Mouse (Mus musculus): Measurements from ENCODE around the gene Gm5134.

The Gm5134 gene

GRCm38 (mm10) chr10:75954381-75954811, at the start of gene Gm5134:
TSS of gene Gm5134 (plus strand) at chr10:75954514.
- in situ Hi-C loops (cut with MboI; ENCODE audit: low sequenced_read_pairs) = loop anchor here (5.0 to 10.0 kb wide), 2 partner anchors 72 to 210 kb away; no protein-coding TSS in a partner anchor

DNA sequence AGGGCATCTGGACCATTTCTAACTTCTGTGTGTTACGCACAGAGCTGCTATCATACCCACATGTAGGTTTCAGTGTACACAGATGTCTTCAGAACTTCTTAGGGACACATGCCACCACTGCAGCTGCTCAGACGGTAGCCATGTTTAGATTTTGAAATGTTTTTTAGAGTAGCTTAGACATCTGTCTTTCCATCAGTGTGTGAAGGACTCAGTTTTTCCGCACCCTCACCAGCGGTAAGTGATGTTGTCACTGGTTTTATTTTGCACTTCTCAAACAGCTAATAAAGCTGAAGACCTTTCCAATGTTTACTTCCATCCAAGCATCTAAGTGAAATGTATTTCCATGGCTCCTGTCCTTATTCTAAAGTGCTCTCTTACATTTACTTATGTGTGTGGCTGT, 47.4 kb upstream of the Gm5134 start:
- in situ Hi-C loops (cut with MboI; ENCODE audit: low sequenced_read_pairs) = no loop called here

DNA sequence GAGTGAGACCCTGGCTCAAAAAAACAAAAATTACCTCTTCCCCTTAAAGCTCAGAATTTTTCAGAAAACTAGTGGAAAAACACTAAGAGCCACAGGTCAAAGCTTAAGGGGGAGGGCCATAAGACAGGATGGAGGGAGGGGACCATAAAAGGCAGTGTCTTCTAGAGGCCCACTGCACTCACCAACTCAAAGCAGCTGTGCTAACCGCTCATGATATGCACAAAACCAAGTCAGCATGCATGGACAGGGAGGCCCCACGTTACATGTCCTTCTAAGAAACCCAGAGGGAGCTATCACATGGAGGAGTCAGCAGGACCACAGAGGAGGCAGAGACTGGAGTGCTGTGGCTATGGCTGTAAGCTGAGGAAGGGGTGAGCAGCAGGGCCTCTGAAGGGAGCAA, 43.6 kb upstream of the Gm5134 start:
- in situ Hi-C loops (cut with MboI; ENCODE audit: low sequenced_read_pairs) = no loop called here

DNA sequence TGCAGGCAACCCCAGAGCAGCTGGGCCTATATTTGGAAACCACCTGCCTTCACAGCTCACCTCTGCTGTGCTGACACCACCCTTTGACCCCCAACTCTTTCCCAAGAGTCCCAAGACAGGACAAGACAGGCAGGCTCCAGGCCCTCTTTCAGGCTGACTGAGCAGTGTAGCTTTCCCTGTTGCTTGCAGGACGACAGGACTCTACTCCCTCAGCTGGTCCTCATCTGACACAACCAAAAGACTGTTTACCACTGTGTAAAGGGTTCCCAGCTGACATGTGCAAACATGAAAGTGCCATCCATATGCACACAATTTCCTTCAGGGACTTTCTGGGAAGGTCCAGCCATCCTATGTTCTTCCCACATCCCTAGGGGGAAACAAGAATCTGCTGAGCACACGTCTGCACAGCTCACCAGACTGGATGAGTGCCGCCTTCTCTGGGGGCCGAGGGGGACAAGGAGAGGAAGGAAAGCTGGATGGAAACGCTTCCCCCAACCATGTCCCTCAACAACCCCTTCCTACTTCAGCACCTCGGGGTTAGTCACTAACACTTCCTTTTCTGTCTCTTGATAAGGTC, 41.2 kb upstream of the Gm5134 start:
- in situ Hi-C loops (cut with MboI; ENCODE audit: low sequenced_read_pairs) = no loop called here

GRCm38 (mm10) chr10:75915557-75915956, 38.8 kb upstream of the Gm5134 start:
- in situ Hi-C loops (cut with MboI; ENCODE audit: low sequenced_read_pairs) = no loop called here

GRCm38 (mm10) chr10:75916840-75917239, 37.5 kb upstream of the Gm5134 start:
- in situ Hi-C loops (cut with MboI; ENCODE audit: low sequenced_read_pairs) = no loop called here

GRCm38 (mm10) chr10:75919026-75919425, 35.3 kb upstream of the Gm5134 start:
- in situ Hi-C loops (cut with MboI; ENCODE audit: low sequenced_read_pairs) = no loop called here

- in situ Hi-C loops (cut with MboI; ENCODE audit: low sequenced_read_pairs) = no loop called here
Measured at GRCm38 (mm10) chr10:75921026-75921725, 33.1 kb upstream of the Gm5134 start, which contains the start of gene Smarcb1. TSS of gene Smarcb1 (minus strand) at chr10:75921617.

GRCm38 (mm10) chr10:75921726-75922560, 32.4 kb upstream of the Gm5134 start:
- in situ Hi-C loops (cut with MboI; ENCODE audit: low sequenced_read_pairs) = no loop called here

GRCm38 (mm10) chr10:75924324-75924723, 30.0 kb upstream of the Gm5134 start:
- in situ Hi-C loops (cut with MboI; ENCODE audit: low sequenced_read_pairs) = no loop called here

- in situ Hi-C loops (cut with MboI; ENCODE audit: low sequenced_read_pairs) = no loop called here
Measured at GRCm38 (mm10) chr10:75926396-75926795, 27.9 kb upstream of the Gm5134 start.

DNA sequence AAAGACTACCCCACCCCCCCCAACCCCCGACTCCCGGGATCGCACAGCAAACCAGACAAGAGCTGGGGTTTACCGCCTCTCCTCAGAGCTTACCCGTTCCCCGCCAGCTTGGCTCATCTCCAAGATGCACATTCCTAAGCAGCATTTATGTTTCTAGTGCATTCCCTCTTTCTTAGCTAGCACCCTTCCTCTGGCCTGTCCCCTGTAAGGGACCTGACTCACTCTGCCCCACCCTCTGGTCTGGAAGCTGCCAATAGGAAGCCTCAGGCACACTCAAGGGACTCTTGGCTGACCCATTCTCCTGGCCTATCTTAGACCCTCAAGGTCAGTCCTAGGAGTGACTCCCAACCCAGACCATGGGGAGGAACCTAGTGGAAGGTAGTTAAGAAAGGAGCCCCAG, 24.0 kb upstream of the Gm5134 start:
- in situ Hi-C loops (cut with MboI; ENCODE audit: low sequenced_read_pairs) = no loop called here

GRCm38 (mm10) chr10:75931311-75931710, 23.0 kb upstream of the Gm5134 start:
- in situ Hi-C loops (cut with MboI; ENCODE audit: low sequenced_read_pairs) = no loop called here

GRCm38 (mm10) chr10:75932081-75932678, 22.1 kb upstream of the Gm5134 start:
- in situ Hi-C loops (cut with MboI; ENCODE audit: low sequenced_read_pairs) = no loop called here

DNA sequence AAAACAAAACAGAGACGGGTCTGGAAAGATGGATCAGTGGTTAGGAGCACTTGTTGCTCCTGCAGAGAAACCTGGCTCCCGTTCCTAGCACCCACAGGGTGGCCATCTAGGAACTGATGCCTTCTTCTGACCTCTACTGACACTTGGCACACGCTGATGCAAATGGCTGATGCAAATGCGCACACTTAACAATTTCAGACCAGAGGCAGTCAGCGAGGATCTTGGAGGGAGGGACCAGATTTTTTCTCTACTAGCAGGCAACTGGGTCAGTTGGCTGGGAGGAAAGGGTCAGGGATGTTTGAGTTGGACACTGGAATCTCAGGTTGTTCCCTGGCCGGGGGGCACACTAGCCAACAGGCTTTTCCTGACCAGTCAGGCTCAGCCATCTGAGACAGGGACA, 21.4 kb upstream of the Gm5134 start, which contains the start of gene Chchd10:
TSS of gene Chchd10 (plus strand) at position 240 of the 400 bp plus-strand sequence.
- in situ Hi-C loops (cut with MboI; ENCODE audit: low sequenced_read_pairs) = no loop called here

DNA sequence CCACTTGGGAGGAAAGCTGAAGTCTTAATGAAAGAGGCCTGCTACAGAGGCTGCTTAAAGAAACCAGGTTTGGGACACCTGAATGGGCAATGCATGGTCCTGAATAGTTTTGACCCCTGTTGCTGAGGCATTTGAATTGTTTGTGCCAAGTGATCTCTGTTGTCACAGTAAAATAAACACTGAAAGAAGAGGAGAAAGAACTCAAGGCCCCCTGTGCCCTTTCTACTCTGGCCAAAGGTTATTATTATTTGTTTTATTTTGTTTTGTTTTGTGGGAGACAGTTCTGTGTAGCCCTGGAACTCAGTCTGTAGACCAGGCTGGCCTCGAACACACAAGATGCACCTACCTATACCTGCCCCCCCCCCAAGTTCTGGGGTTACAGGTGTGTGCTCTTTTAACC, 19.3 kb upstream of the Gm5134 start:
- in situ Hi-C loops (cut with MboI; ENCODE audit: low sequenced_read_pairs) = no loop called here

DNA sequence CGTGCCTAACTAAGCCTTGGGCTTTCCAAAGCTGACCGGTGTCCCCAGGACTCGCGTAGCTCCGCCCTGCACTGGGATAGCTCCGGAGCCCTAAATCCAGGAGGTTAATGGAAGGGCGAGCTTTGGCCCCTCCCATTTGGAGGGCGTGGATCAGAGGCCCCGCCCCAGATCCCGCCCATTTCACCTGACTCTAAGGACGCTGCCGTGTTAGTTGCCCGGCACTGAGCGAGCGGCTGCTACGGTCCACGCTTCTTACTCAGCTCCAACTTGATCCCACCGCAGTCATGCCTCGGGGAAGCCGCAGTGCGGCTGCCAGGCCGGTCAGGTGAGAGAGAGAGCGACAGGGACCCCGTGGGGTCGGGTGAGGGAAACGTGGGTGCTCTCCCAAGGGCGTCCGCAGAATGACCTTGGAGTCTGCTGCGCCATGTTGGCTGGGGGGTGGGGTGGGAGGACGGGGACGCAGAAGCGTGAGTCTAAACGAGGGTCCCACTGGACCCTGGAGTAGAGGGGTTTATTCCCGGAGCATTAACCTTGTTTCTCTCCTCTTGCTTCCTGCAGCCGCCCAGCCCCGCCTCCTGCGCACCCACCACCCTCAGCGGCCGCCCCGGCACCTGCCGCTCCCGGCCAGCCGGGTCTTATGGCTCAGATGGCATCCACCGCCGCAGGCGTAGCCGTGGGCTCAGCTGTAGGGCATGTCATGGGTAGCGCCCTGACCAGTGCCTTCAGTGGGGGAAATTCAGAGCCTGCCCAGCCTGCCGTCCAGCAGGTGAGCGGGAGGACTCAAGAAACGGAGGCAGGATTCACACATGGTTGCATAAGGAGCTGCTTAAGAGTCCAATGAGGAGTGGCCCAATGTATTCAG, 18.4 kb upstream of the Gm5134 start, which contains the start of gene Mmp11:
TSS of gene Mmp11 (minus strand) at position 817 of the 862 bp plus-strand sequence.
- in situ Hi-C loops (cut with MboI; ENCODE audit: low sequenced_read_pairs) = no loop called here

- in situ Hi-C loops (cut with MboI; ENCODE audit: low sequenced_read_pairs) = no loop called here
Measured at GRCm38 (mm10) chr10:75936909-75937667, 17.2 kb upstream of the Gm5134 start.
